Mouse (Mus musculus) activated CD4-positive, CD25-positive, alpha-beta regulatory T cell, adult 9 weeks (primary cell): ENCODE measurements around the gene Tmem176a. TPM values are rescaled to one million over a fixed set of nuclear protein-coding genes. Genes with fewer than 3 reads are reported as not detected.

Source experiments
- polyA plus RNA-seq: library from polyadenylated mRNA; unstranded; fragments of 100-300 nt; shearing (Covaris generic); gene quantifications from one replicate; pipeline ENCODE4 v1.2.1, GENCODE M21; 2017

The Tmem176a gene
- polyA plus RNA-seq: 6.7 TPM

DNA sequence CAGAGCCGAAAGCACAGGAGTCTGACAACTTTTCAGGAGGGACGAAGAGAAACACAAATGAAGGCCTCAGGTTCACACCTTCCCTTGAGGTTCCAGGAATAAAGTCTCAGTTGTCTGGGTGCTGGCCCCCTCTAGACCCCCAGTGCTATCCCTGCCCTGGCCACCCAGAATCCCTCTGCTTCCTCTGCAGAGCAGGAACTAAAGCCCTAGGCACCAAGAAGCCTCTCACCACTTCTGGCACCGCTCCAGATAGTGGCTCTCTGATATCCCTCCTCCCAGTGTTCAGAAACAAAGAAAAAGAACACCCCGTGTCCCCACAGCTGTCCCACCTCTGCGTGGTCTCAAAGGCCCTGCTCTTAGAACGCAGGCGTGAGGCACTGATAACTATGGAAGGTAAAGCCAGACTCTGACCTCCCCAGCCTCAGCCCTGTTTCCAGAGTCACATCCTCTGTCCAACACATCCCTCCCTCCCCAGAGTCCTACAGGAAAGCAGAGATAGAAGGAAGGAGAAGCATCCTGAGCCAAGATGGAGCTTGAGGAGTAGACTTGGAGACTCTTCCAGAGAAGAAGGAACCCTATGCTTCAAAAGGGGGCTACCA is at the start of gene Tmem176a:
Tmem176a (plus strand) TSS at position 549 of the 599 bp plus-strand sequence.

DNA sequence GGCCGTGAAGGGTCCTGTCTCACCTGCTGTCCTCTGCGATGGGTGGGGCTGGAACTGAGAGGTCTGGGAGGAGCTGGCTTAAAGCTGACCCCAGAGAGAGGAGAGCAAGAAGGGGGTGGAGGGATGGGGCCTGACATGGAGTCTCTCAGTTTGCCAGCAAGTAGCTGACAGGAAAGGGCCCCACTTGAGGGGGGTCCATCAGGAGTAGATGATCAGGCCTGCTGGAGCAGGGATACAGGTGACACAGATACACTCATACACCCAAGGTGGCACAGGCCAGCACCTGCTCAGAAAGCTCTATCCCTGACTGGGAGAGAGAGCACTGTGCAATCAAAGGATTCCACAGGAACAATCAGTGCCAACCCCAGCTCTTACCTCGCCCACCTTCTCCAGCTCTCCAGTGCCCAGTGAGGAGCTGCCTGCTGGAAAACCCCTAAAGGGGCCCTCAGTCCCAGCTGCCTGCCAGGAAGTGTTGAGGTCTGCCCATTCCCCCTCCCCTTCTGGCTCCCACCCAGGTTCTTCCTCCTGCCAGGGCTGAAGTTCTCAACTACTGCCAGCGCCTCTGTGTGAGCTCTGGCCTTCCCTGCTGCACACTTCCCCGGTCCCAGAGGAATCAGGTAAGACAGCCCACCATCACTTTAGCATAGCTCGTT is 380 bp downstream of the Tmem176a start, which contains the start of gene Tmem176b:
Tmem176b (minus strand) TSS at position 524 of the 653 bp plus-strand sequence.

DNA sequence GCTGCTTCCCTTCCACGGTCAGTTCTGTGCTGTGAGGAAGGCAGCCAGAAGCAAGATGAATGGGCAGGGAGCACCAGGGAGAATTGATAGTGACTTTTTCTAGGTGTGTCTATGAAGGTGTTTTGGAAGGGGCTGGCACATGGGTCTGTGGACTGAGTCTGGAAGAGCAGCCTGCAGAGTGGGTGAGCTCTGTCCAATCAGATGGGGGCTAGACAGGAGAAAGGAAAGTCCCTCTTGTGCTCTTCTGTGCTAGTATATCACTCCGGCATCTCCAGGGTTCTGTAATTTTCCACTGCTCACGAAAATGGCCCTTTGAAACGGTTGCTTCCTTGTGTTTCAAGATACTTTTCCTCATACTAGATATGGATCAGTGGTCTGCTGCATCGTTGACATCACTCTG is 31.9 kb downstream of the Tmem176a start, which contains the start of gene Aoc1:
Aoc1 (plus strand) TSS at position 301 of the 400 bp plus-strand sequence.

Other genes with a start within 250 kb of the Tmem176a start
- 5.3 TPM for gene Repin1, start 247.0 kb upstream of the Tmem176a start, polyA plus RNA-seq
- gene Gm44965, start 247.0 kb upstream of the Tmem176a start, polyA plus RNA-seq: 1.6 TPM
- gene Zfp775, start 238.9 kb upstream of the Tmem176a start, polyA plus RNA-seq: 3.4 TPM
- gene AI854703, start 214.2 kb upstream of the Tmem176a start, polyA plus RNA-seq: 3.6 TPM
- 210 TPM for gene Gimap8, start 193.7 kb upstream of the Tmem176a start, polyA plus RNA-seq
- gene Gimap9, start 164.8 kb upstream of the Tmem176a start, polyA plus RNA-seq: 321 TPM
- gene Gimap4, start 156.4 kb upstream of the Tmem176a start, polyA plus RNA-seq: 1,867 TPM
- 1,010 TPM for gene Gimap6, start 132.7 kb upstream of the Tmem176a start, polyA plus RNA-seq
- gene Gm28053, start 122.3 kb upstream of the Tmem176a start, polyA plus RNA-seq: 32.1 TPM
- 594 TPM for gene Gimap7, start 122.3 kb upstream of the Tmem176a start, polyA plus RNA-seq
- gene Gimap1, start 101.9 kb upstream of the Tmem176a start, polyA plus RNA-seq: 290 TPM
- gene Gimap5, start 94.7 kb upstream of the Tmem176a start, polyA plus RNA-seq: 244 TPM
- 2,373 TPM for gene Gimap3, start 70.1 kb upstream of the Tmem176a start, polyA plus RNA-seq
- 13.0 TPM for gene Tmem176b, start 577 bp downstream of the Tmem176a start, polyA plus RNA-seq
- not detected for gene Aoc1, start 32.0 kb downstream of the Tmem176a start, polyA plus RNA-seq
- not detected for gene 1600015I10Rik, start 89.0 kb downstream of the Tmem176a start, polyA plus RNA-seq
- not detected for gene Doxl2, start 134.0 kb downstream of the Tmem176a start, polyA plus RNA-seq
- not detected for gene Svs1, start 145.9 kb downstream of the Tmem176a start, polyA plus RNA-seq
- 0.79 TPM for gene Gpnmb, start 195.6 kb downstream of the Tmem176a start, polyA plus RNA-seq
- 23.8 TPM for gene Malsu1, start 232.9 kb downstream of the Tmem176a start, polyA plus RNA-seq